Mouse (Mus musculus): ENCODE measurements at regions not wholly inside any gene's neighbourhood (a gene's known extent, or its start where the extent isn't known, plus 50 kb on each side); places are given as distances from the start of the nearest gene placed in this dataset.

DNA sequence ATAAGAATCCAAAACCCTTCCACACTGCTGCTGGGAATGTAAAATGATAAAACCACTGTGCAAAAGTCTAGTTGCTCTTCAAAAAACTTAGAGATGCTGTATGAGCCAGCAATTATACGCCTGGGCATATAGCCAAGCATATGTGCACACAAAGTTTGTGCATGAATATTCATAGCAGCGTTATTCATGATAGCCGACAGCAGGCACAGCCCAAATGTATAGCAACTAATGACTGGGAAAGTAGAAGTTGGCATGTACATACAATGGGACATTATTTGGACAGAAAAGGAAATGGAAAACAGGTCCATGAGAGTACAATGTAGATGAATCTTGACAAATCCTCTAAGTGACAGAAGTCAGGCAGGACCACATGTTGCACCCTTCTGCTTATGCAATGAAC is 90.7 kb upstream of the Plxnc1 start:
- intact Hi-C loops (cut with DNase I), result no loop called here

DNA sequence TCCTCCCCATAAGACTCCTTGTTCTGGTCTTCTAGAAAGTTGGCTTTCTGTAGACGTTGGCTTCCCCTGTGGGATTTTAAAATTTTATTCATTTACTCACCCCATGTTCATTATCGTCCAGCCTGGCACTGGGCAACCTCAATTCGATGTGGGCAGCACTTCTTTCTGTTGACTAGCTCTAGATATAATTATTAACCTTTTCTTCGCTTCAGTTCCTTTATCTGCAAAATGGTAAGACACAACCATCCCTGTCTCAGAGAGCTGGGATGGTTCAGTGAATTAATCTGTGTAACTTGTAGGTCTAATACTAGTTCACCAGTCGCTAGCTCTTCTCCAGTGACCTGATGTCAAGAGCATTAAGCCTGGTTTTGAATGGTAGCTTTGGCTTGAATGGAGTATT is 89.9 kb upstream of the Plxnc1 start:
- intact Hi-C loops (cut with DNase I), result no loop called here

DNA sequence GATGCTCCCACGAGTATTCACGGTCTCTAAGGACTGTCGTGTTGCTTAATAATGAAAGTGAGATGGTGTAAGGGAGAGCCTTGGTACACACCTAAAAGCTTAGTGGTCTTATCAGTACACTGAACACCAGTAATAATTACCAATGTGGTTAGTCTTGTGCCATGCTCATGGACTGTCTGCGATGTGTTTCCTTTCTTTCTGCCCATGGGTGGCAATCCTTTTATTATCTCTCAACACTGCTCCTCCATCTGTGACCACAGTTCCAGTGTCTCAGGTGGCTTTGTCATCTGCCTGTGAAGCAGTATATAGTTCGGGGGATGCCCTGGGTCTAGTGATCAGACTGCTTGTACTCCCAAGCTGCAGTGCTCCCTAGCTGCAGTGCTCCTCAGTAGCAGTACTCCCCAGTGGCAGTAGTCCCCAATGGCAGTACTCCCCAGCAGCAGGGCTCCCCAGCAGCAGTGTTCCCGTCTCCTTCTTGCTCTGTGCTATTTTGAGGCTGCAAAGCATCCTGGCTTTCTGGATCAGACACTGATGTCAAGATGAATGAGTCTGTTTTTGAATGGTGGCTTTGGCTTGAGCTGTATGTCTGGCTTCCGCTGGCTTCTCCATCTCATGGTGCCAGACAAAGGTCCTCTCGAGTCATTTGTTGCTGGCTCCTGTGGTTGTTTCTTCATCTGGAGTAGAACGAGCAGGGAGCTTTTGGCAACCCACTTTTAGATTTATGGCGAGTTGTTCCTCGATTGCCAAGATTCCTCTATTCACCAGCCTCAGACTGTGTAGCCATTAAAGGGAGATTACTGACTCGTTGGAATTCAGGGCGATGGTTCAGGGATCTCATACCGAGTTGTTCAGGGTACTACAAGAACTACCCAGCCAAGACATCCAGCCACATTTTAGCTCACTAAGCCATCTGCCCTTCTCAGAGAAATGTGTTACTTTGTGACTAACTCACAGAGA is 88.4 kb upstream of the Plxnc1 start:
- intact Hi-C loops (cut with DNase I), result no loop called here

DNA sequence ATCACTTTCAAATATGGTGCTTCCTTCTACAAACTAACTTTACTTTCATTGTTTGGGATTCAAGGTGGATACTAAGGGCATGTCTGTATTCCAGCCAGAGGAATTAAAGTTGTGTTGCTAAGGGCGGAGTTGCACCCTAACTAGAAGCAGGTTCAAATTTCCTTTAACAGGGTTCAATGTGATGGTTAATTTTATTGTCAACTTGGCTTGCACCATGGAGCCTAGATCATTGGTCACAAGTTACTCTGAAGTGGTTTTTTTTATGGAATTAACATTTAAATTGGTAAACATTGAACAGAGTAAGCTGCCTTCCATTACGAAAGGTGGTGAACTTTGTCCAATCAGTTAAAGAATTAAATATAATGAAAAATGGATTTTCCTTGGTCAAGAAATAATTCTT is 86.7 kb upstream of the Plxnc1 start:
- intact Hi-C loops (cut with DNase I), result no loop called here

DNA sequence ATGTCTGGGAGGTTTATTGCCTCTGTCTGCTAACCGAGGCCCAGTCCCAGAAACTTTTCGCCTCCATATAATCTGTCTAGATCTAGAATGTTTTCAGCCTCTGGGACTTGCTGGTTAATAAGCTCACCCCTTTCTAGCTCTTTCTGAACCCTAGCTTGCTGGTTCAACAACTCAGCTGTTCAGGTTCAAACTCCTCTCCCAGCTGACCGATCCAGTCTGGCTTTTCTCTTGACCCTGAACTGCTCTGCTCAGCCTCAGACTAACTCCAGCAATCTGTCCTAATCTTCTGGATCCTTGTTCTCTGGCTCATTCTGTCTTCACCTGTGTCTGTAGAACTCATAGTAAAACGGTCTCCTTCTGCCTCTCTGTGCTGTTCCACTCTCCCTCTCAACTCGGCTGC is 86.2 kb upstream of the Plxnc1 start:
- intact Hi-C loops (cut with DNase I), result no loop called here

DNA sequence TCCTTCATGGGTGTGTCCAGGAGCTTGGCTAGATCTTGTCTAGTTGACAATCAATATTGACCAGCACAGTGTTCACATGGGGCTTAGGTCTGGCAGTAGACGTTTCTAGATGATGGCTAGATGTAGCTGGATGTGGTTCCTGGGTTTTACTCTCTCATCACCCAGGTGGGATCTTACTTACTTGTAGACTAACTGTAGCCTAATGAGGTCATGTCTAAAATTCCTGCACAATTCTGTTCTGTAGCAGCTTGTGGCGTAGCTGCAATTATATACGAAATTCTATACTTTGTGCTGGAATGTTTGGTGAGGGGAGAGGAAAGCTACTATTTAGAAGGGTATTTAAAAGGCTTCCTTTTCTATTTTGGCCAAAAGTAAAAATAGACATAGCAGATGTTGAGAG is 84.9 kb upstream of the Plxnc1 start:
- intact Hi-C loops (cut with DNase I), result no loop called here

DNA sequence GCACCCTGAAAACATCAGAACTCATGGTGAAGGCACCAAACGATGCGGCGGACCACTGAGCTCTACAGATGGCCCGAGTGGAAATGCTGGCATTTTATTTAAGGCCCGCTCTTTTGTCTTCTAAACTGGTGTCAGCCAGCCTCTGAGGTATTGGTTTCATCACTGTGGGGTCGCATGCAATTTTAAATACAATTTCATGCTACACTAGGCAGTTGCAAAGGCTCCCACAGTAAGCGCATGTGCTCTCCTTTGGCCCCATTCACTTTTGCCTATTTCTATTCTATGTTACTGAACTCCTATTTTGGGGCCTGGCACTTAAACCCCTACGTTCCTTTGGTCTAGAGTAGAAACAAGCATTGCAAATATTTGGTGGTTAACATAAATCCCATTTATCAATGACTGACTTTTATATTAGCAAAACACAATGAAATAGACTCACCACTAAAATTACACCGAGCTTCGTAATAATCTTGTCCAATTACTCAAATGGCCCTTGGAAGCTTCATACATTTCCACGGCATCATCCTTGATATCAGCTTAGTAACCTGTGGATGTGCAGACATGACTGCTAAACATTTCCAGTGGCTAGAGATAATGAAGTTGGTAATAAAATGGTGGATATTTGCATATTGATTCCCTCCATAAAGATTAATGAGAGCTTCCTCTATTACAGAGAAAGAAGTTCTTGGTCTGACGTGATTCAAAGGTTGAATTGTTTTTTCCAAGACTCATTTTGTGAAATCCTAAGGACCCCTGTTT is 81.1 kb upstream of the Plxnc1 start:
- intact Hi-C loops (cut with DNase I), result no loop called here

DNA sequence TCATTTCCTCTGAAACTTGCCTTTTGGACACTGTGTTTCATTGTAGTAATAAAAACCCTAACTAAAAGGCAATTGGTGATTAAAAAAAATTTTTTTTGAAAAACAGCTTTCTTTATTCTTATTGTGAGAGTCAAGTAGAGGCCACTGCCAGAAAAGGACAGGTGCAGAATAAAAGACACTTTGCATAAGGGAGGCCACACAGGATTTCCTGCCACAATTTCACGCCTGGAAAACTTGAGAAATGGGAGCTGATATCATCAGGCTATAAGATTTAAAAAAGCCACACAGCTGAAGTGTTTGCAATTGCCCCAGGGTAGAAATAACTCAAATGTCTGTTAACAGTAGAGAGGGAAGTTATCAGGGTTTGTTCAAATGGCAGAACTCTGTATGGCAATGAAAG is 76.6 kb upstream of the Plxnc1 start:
- intact Hi-C loops (cut with DNase I), result no loop called here

DNA sequence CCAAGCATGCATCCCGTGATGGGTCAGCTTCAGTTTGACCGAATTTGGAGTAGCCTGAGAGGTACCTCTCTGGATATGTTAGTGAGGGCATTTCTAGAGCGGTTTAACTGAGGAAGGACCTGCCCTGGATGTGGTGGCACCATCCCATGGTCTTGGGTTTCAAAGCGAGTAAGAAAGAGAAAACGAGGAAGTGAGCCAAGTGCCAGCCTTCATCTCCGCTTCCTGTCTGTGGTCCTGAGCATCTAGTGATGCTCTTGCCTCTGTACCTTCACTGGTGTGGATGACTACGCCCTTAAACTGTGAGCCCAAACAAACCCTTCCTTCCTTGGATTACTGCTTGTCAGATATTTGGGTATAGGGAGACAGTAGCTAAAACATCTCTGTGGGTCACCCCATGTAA is 72.3 kb upstream of the Plxnc1 start:
- intact Hi-C loops (cut with DNase I), result no loop called here

DNA sequence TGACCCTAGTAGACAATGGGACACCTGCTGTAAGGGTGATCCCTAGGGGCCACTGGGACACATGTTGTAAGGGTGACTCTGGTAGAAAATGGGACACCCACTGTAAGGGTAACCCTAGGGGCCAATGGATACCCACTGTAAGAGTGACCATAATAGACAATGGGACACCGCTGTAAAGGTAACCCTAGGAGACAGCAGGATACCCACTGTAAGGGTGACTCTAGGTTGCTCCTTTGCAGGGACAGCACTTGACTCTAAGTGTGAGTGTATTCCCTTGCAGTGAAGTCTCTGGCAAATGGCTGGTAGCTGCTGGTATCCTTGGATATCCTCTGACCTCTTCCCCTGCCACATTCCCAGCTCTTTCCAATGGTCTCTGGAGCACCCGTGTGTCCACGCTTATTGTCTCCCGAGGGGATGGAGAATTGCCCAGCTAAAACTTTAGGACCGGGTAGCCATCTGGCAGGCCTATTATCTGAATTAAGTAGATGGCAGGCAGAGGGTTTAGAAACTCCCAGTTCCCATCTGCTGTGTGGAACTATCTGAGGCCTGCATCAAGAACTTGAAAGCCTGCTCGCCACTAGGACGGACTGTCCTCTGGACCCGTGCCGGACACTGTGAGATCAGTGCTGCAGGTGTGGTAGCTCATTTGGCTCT is 70.8 kb upstream of the Plxnc1 start:
- intact Hi-C loops (cut with DNase I), result no loop called here

DNA sequence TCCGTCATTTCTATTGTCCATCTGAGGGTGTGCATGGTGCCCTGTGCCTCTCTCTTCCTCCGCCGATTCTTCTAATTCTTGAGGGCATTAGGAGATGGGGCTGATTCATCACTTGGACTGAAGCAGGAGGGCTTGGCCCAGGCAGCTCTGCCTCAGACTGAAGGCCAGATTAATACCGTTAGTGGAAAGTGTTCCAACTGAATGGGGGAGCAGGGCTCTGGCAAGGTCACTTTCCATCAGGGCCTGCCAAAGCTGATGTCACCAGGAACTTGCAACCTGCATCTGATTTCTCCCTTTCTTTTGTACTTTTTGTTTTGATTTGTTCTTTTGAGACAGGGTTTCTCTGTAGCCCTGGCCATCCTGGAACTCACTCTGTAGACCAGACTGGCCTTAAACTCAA is 69.3 kb upstream of the Plxnc1 start:
- intact Hi-C loops (cut with DNase I), result no loop called here

DNA sequence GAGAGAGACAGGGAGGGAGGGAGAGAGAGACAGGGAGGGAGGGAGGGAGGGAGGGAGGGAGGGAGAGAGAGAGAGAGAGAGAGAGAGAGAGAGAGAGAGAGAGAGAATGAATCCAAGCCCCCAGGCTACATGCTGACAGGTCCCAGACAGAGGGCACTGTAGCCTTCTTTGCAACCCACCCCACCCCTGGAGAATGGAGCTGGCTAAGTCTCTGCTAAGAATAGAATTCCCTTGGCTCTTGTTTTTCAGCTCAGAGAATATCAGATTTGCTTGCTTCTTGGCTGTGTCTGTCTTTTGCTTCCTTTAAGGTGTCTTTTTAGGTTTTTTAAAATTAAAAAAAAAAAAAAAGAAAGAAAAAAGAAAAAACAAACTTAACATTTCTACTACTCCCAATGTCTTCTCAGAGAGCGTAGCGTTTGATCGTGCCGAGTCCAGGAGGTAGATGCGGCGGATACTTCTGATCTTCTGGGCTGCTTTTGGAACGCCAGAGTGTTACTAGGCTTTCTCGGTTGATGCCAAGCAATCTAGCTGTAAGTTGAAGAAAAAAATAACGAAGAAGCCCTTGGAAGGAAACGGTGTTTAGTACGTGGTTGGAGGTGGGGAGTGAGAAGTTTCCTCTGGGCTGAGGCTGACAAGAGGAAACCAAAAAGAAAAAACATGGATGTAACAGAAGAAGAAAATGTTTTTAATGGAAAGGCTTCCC is 68.7 kb upstream of the Plxnc1 start:
- intact Hi-C loops (cut with DNase I), result no loop called here

DNA sequence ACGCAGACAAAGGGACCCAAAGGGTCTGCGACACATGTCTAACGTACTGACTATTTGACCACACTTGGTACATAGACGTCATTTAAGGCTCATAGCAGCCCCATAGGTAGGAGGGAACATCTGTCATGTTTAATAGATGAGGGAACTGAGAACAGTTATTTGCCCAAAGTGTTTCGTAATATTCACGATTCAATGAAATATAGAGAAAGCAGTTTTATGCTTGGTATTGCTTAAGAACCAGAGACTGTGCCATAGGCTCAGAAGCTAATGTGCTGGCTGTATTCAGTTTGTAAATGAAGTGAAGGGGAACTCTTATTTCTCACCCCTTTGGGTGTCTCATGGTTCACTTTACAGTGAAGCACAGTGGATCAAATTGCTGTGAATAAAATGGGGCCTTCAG is 65.7 kb upstream of the Plxnc1 start:
- intact Hi-C loops (cut with DNase I), result no loop called here

DNA sequence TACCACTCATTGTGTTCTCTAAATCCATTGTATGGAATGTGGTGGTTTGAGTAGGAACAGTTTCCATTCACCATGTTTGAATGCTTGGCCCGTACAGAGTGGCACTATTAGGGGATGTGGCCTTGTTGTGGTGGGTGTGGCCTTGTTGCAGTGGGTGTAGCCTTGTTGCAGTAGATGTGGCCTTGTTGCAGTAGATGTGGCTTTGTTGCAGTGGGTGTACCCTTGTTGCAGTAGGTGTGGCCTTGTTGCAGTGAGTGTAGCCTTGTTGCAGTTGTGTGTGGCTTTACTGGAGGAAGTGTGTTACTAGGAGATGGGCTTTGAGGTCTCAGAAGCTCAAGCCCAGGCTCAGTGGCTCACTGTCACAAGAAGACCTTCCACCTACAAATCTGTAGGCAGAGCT is 64.4 kb upstream of the Plxnc1 start:
- intact Hi-C loops (cut with DNase I), result no loop called here

DNA sequence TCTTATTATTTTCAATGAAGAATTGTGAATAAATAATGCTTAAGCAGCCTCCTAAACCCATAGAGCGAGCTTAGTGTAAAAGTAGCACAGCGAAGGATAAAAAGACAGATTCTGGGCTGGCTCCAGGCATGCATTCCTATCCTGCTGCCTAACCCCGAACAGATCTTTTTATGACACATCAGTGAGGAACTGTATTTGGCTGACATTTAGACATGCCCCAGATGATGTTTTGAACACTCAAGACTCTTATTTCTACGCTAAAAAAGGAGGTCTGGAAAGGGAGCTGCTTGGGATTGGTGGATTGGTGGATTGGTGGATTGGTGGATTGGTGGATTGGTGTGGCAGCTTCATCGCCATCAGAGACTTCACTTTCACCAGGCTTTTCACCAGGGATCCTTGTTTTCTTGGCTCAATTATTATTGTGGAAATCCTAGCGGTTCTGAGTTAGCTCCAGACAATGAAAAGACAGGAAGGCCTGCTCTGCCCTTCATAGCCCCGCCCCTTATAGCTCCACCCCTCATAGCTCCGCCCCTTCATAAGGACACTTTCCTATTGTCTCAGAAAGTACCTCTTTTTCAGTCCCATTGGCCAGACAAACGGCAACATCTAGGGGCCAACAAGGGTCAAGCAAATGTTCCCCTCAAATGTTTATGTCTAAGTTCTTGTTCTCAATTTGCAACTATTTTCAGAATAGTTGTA is 59.6 kb upstream of the Plxnc1 start:
- intact Hi-C loops (cut with DNase I), result no loop called here

DNA sequence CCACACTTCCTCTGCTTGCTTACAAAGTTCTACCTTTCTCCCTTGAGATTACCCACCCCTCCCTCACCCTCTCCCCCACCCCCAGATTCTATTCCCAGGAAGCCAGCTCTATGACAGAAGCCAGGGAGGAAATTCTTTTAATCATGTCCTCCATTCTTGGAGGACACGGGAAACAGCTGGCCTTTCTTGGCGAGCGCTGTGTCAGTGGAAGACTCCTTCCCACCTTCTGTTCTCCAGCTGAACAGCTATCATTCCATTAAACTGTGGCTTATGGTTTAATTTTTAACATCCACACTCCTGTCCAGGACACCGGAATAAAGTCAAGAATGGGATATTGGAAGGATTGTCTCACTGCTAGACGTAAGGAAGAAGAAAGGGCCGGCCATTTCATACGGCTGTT is 59.0 kb upstream of the Plxnc1 start:
- intact Hi-C loops (cut with DNase I), result no loop called here

DNA sequence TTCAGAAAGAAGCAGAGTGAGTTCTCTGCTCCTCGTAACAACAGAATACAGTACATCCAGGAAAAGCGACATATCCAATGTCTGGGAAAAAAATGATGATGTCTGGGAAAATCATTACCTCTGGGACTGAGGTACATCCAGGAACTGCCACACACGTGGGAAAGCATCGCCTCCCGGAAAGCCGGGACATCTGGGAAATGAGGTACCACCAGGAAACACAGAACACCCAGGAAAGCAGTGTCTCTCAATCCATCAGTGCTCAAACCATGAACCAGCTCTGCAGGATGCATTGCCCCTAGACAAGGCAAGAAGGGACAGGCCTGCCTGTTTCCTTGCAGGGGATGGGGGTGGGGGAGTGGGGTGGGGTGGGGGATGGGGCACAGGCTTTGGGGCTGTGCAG is 57.0 kb upstream of the Plxnc1 start:
- intact Hi-C loops (cut with DNase I), result no loop called here

DNA sequence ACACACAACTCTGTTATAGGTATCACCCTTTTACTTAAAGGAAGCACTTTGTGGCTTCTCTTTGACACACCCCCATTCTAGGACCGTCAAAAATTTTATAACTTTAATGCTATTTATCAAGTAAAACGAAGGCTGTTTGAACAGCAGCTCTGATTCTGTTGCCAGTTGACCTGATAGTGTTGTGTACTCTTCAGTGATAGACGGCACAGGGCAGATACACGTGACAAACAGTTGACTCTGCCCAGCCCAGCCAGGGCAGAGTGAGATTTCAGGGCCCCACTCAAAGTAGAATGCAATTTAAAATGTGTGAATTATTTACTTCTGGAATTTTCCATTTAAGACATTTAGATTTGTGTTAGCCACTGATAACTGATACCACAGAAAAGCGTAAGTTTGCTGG is 55.1 kb upstream of the Plxnc1 start:
- intact Hi-C loops (cut with DNase I), result no loop called here

All from adrenal gland (tissue).